ENCODE assay signal across 8 mouse cellular contexts in genomic region chr6:134564539-134564938, GRCm38 (mm10). TPM values are rescaled to one million over a fixed set of nuclear protein-coding genes. Genes with fewer than 3 reads are reported as not detected.
DNase-seq lines count a peak whose midpoint lies in the region; ATAC-seq and TF ChIP-seq lines count a peak whose summit lies in the region.

No protein-coding gene starts in this region.

- no peak for DNase-seq in heart, embryonic 10.5 days (ENCODE audit: low spot score)
- no peak for DNase-seq in heart, postnatal 14 days
- DNase-seq in thymus, postnatal 36 days: no peak
- no peak for DNase-seq in thymus, adult 2 months

- H3K27me3 ChIP-seq in heart, embryonic 10.5 days (ENCODE audit: insufficient read depth, poor library complexity, severe bottlenecking): no peaks in the 10 kb centered on the region
- no peaks in the 10 kb centered on the region for H3K27me3 ChIP-seq in embryonic facial prominence, embryonic 12.5 days
- no peaks in the 10 kb centered on the region for H3K27me3 ChIP-seq in intestine, postnatal 0 days (replicated peaks; ENCODE audit: control insufficient read depth, insufficient read depth, low read length)
- no peaks in the 10 kb centered on the region for H3K27me3 ChIP-seq in midbrain, embryonic 12.5 days
- H3K27me3 ChIP-seq in thymus, adult 2 months (ENCODE audit: control insufficient read depth, insufficient read depth, low read length): no peaks in the 10 kb centered on the region

- no peak for ATAC-seq in embryonic facial prominence, embryonic 12.5 days (ENCODE audit: insufficient number of reproducible peaks, insufficient read depth, low FRiP score, low TSS enrichment)
- peak; percentile 29 for ATAC-seq in intestine, postnatal 0 days
- no peak for ATAC-seq in midbrain, embryonic 12.5 days (ENCODE audit: low FRiP score, low read depth)
- no peak for ATAC-seq in erythroid progenitor cell, adult 5-6 weeks (replicated peaks; ENCODE audit: low FRiP score, poor library complexity, severe bottlenecking)

- peaks cover 19% of the 10 kb centered on the region; the same call in 1 of the 2 replicates for H3K4me1 ChIP-seq in heart, embryonic 10.5 days
- H3K4me1 ChIP-seq in embryonic facial prominence, embryonic 12.5 days: peaks cover 9% of the 10 kb centered on the region; the same call in 1 of the 2 replicates
- peaks cover 17% of the 10 kb centered on the region for H3K4me1 ChIP-seq in intestine, postnatal 0 days (replicated peaks; ENCODE audit: control insufficient read depth, insufficient read depth, low read length)
- peaks cover 27% of the 10 kb centered on the region for H3K4me1 ChIP-seq in midbrain, embryonic 12.5 days
- peaks cover 5% of the 10 kb centered on the region for H3K4me1 ChIP-seq in thymus, adult 2 months (replicated peaks; ENCODE audit: control insufficient read depth, insufficient read depth, low read length)

- H3K9ac ChIP-seq in embryonic facial prominence, embryonic 12.5 days: no peak overlapping the region
- H3K9ac ChIP-seq in intestine, postnatal 0 days (ENCODE audit: low read depth, low read length): no peak overlapping the region
- H3K9ac ChIP-seq in midbrain, embryonic 12.5 days (replicated peaks): no peak overlapping the region

- intact Hi-C loops in heart, postnatal 14 days (cut with DNase I): loop anchor here (10.0 kb wide), 1 partner anchor 90 kb away; no protein-coding TSS in a partner anchor

- H3K4me2 ChIP-seq in embryonic facial prominence, embryonic 12.5 days (replicated peaks): peak overlapping the region; percentile 77
- H3K4me2 ChIP-seq in intestine, postnatal 0 days (replicated peaks; ENCODE audit: low read depth): peak overlapping the region; percentile 74
- peak overlapping the region; percentile 74 for H3K4me2 ChIP-seq in midbrain, embryonic 12.5 days (replicated peaks)

- no peaks in the 10 kb centered on the region for H3K9me3 ChIP-seq in heart, embryonic 10.5 days
- no peaks in the 10 kb centered on the region for H3K9me3 ChIP-seq in embryonic facial prominence, embryonic 12.5 days
- no peaks in the 10 kb centered on the region for H3K9me3 ChIP-seq in intestine, postnatal 0 days (ENCODE audit: control insufficient read depth)
- H3K9me3 ChIP-seq in midbrain, embryonic 12.5 days: no peaks in the 10 kb centered on the region

- no peak overlapping the region for H3K27ac ChIP-seq in heart, embryonic 10.5 days
- no peak overlapping the region for H3K27ac ChIP-seq in embryonic facial prominence, embryonic 12.5 days
- H3K27ac ChIP-seq in intestine, postnatal 0 days (ENCODE audit: low read depth, low read length): no peak overlapping the region
- no peak overlapping the region for H3K27ac ChIP-seq in midbrain, embryonic 12.5 days (replicated peaks)
- no peak overlapping the region for H3K27ac ChIP-seq in thymus, adult 2 months (ENCODE audit: control insufficient read depth, insufficient read depth, low read length)

- TF ChIP-seq CTCF in intestine, postnatal 0 days (IDR thresholded peaks at IDR 0.05; ENCODE audit: low read depth): 0 out of 2 replicates have a peak, but pooled peaks have one; percentile 3
- no peak for TF ChIP-seq CTCF in thymus, adult 2 months (IDR thresholded peaks at IDR 0.05; ENCODE audit: borderline replicate concordance, control insufficient read depth, extremely low read depth, insufficient read depth, low read length, poor library complexity)

- no peaks in the 10 kb centered on the region for H3K36me3 ChIP-seq in heart, embryonic 10.5 days
- H3K36me3 ChIP-seq in embryonic facial prominence, embryonic 12.5 days: no peaks in the 10 kb centered on the region
- no peaks in the 10 kb centered on the region for H3K36me3 ChIP-seq in intestine, postnatal 0 days (ENCODE audit: control insufficient read depth, insufficient read depth)
- no peaks in the 10 kb centered on the region for H3K36me3 ChIP-seq in midbrain, embryonic 12.5 days
- H3K36me3 ChIP-seq in thymus, adult 2 months (ENCODE audit: control insufficient read depth, insufficient read depth, low read length): no peaks in the 10 kb centered on the region

- TF ChIP-seq POLR2A in thymus, adult 2 months (IDR thresholded peaks at IDR 0.05; ENCODE audit: control insufficient read depth, extremely low read depth, insufficient read depth, low read length, poor library complexity): no peak

- H3K4me3 ChIP-seq in heart, embryonic 10.5 days: peak overlapping the region; percentile 97
- H3K4me3 ChIP-seq in embryonic facial prominence, embryonic 12.5 days: peak overlapping the region; percentile 88
- H3K4me3 ChIP-seq in intestine, postnatal 0 days (ENCODE audit: low read depth, low read length): no peak overlapping the region
- H3K4me3 ChIP-seq in midbrain, embryonic 12.5 days: no peak overlapping the region
- H3K4me3 ChIP-seq in thymus, adult 2 months (ENCODE audit: control insufficient read depth, insufficient read depth, low read length): no peak overlapping the region

- 67% methylated on average over 2 of the region's 2 CpGs for whole genome bisulfite sequencing in heart, embryonic 10.5 days
- WGBS in embryonic facial prominence, embryonic 12.5 days: 73% methylated on average over 2 of the region's 2 CpGs
- WGBS in intestine, postnatal 0 days: 25% methylated on average over 2 of the region's 2 CpGs
- 83% methylated on average over 2 of the region's 2 CpGs for WGBS in midbrain, embryonic 12.5 days
- 88% methylated on average over 2 of the region's 2 CpGs for WGBS in thymus, adult 2 months

RNA-seq across cellular contexts. Expression of gene Lrp6, which starts 2.2 kb away (rescaled TPM):
- 19.3 and 24.4 TPM in 2 replicates for polyA plus RNA-seq in heart, embryonic 10.5 days (2016; fragmentation: Nextera tagmentation; extraction: Ambion mirVana)
- total RNA-seq in heart, postnatal 14 days (2021): 10 to 100 TPM; 56.1 to 62.8 TPM
- 41.6 and 42.8 TPM in 2 replicates for polyA plus RNA-seq in embryonic facial prominence, embryonic 12.5 days (2016; fragmentation: Nextera tagmentation; extraction: Ambion mirVana)
- 11.6 and 12.4 TPM in 2 replicates for polyA plus RNA-seq in intestine, postnatal 0 days (2015; fragmentation: Nextera tagmentation; extraction: Ambion mirVana)
- 33.7 and 36.2 TPM in 2 replicates for polyA plus RNA-seq in midbrain, embryonic 12.5 days (2016; fragmentation: Nextera tagmentation; extraction: Ambion mirVana)
- polyA plus RNA-seq in thymus, adult 2 months (2012; rRNA removed): 28.3 and 33.8 TPM in 2 replicates
- 8.6 and 14.7 TPM in 2 replicates for total RNA-seq in erythroid progenitor cell, adult 5-6 weeks (2015; ENCODE audit: low replicate concordance)
- total RNA-seq in erythroid progenitor cell, adult 5-6 weeks (2017; ENCODE audit: low replicate concordance): 6.8 and 8.0 TPM in 2 replicates

Comparison
In these comparisons a context has a peak if more than half of its experiments do, and no peak if none do; other contexts are left out.
1. H3K4me3 ChIP-seq: peak in heart, embryonic 10.5 days (single experiment) and embryonic facial prominence, embryonic 12.5 days (single experiment); none in intestine, postnatal 0 days (single experiment), midbrain, embryonic 12.5 days (single experiment) and thymus, adult 2 months (single experiment).
2. Peak in every context shown above with its lines, with median percentiles within 50 percentile points of each other: H3K4me2 ChIP-seq.